Mouse (Mus musculus): ENCODE measurements around the gene Dclre1b.
"Not testable (repeated sequence)": the region's sequence is repeated elsewhere in the genome, so short reads cannot be mapped to it uniquely, and the experiment has no call there.

The Dclre1b gene

GRCm38 (mm10) chr3:103809799-103810150 lies 531 bp upstream of the Dclre1b start:
- no peak for DNase-seq (ENCODE audit: low spot score)

GRCm38 (mm10) chr3:103805671-103806070 lies 3.6 kb downstream of the Dclre1b start:
- no peak for DNase-seq (ENCODE audit: low spot score)

- no peak for DNase-seq (ENCODE audit: low spot score)
Observed at GRCm38 (mm10) chr3:103802861-103803260, 6.4 kb downstream of the Dclre1b start.

- DNase-seq (ENCODE audit: low spot score), result peak; percentile 59
Observed at GRCm38 (mm10) chr3:103801631-103802531, 7.4 kb downstream of the Dclre1b start.

GRCm38 (mm10) chr3:103799507-103799906 lies 9.7 kb downstream of the Dclre1b start:
- peak; percentile 43 for DNase-seq (ENCODE audit: low spot score)

- DNase-seq (ENCODE audit: low spot score), result no peak
Observed at GRCm38 (mm10) chr3:103796389-103796788, 12.9 kb downstream of the Dclre1b start.

GRCm38 (mm10) chr3:103792566-103792965 lies 16.7 kb downstream of the Dclre1b start:
- no peak for DNase-seq (ENCODE audit: low spot score)

- not testable (repeated sequence) for DNase-seq (ENCODE audit: low spot score)
Observed at GRCm38 (mm10) chr3:103792111-103792406, 17.2 kb downstream of the Dclre1b start.

GRCm38 (mm10) chr3:103791230-103792110 lies 17.8 kb downstream of the Dclre1b start, which contains the start of gene Hipk1:
Gene Hipk1 (minus strand): TSS chr3:103791563.
- peak; percentile 87 for DNase-seq (ENCODE audit: low spot score)

GRCm38 (mm10) chr3:103790346-103791145 lies 18.7 kb downstream of the Dclre1b start:
- peak; percentile 53 for DNase-seq (ENCODE audit: low spot score)

GRCm38 (mm10) chr3:103789891-103790345 lies 19.3 kb downstream of the Dclre1b start:
- peak; percentile 50 for DNase-seq (ENCODE audit: low spot score)

GRCm38 (mm10) chr3:103789096-103789495 lies 20.1 kb downstream of the Dclre1b start:
- no peak for DNase-seq (ENCODE audit: low spot score)

GRCm38 (mm10) chr3:103787225-103787624 lies 22.0 kb downstream of the Dclre1b start:
- DNase-seq (ENCODE audit: low spot score), result no peak

- no peak for DNase-seq (ENCODE audit: low spot score)
Observed at GRCm38 (mm10) chr3:103782844-103783609, 26.2 kb downstream of the Dclre1b start.

- DNase-seq (ENCODE audit: low spot score), result no peak
Observed at GRCm38 (mm10) chr3:103780777-103781176, 28.5 kb downstream of the Dclre1b start.

- no peak for DNase-seq (ENCODE audit: low spot score)
Observed at GRCm38 (mm10) chr3:103780271-103780670, 29.0 kb downstream of the Dclre1b start.

GRCm38 (mm10) chr3:103779183-103779582 lies 30.1 kb downstream of the Dclre1b start:
- no peak for DNase-seq (ENCODE audit: low spot score)

- no peak for DNase-seq (ENCODE audit: low spot score)
Observed at GRCm38 (mm10) chr3:103778660-103779059, 30.6 kb downstream of the Dclre1b start.

GRCm38 (mm10) chr3:103777940-103778339 lies 31.3 kb downstream of the Dclre1b start:
- no peak for DNase-seq (ENCODE audit: low spot score)

- no peak for DNase-seq (ENCODE audit: low spot score)
Observed at GRCm38 (mm10) chr3:103774009-103774408, 35.2 kb downstream of the Dclre1b start.

- no peak for DNase-seq (ENCODE audit: low spot score)
Observed at GRCm38 (mm10) chr3:103773508-103773907, 35.7 kb downstream of the Dclre1b start.

Data from spleen, adult 12 weeks (tissue).